Mouse (Mus musculus) neural tube, embryonic 13.5 days (tissue): ENCODE measurements around the gene Acad10. TPM values are rescaled to one million over a fixed set of nuclear protein-coding genes. Genes with fewer than 3 reads are reported as not detected.
"Not testable (repeated sequence)": the region's sequence is repeated elsewhere in the genome, so short reads cannot be mapped to it uniquely, and the experiment has no call there.

Source experiments
- ATAC-seq: fragments of 200-750 bp; cut with Nextera tagmentation; 2 replicates; pipeline ENCODE4 v1.8.0; 2017; ENCODE audit warnings: low read depth, mild to moderate bottlenecking, moderate TSS enrichment, moderate library complexity
- H3K27ac ChIP-seq: fragments of 300-500 bp; sonication (generic); replicated peaks from 2 replicates; pipeline ENCODE4 v1.5.1; 2015; ENCODE audit warnings: moderate library complexity, mild to moderate bottlenecking, inconsistent platforms
- H3K27me3 ChIP-seq: fragments of 300-500 bp; sonication (generic); 2 replicates; pipeline ENCODE4 v1.6.1; 2015; ENCODE audit warnings: mild to moderate bottlenecking, inconsistent platforms
- H3K36me3 ChIP-seq: fragments of 300-500 bp; sonication (generic); 2 replicates; pipeline ENCODE4 v1.6.1; 2015; ENCODE audit warnings: mild to moderate bottlenecking, inconsistent platforms
- H3K4me1 ChIP-seq: fragments of 300-500 bp; sonication (generic); replicated peaks from 2 replicates; pipeline ENCODE4 v1.6.1; 2015; ENCODE audit warnings: inconsistent platforms
- H3K4me2 ChIP-seq: fragments of 300-500 bp; sonication (generic); 2 replicates; pipeline ENCODE4 v1.6.1; 2015; ENCODE audit warnings: inconsistent platforms, mild to moderate bottlenecking, moderate library complexity
- H3K4me3 ChIP-seq: fragments of 300-500 bp; sonication (generic); 2 replicates; pipeline ENCODE4 v1.5.1; 2015; ENCODE audit warnings: mild to moderate bottlenecking, inconsistent platforms
- H3K9ac ChIP-seq: fragments of 300-500 bp; sonication (generic); 2 replicates; pipeline ENCODE4 v1.6.1; 2015; ENCODE audit warnings: moderate library complexity, mild to moderate bottlenecking, inconsistent platforms
- H3K9me3 ChIP-seq: fragments of 300-500 bp; sonication (generic); 2 replicates; pipeline ENCODE4 v1.6.1; 2016; ENCODE audit warnings: inconsistent platforms
- WGBS: fragments of 180-500 bp; shearing (Covaris S2); methylation state at CpG from one replicate; pipeline ENCODE4 v1.1.7; 2015; 5-methylcytosine and 5-hydroxymethylcytosine counted together
- polyA plus RNA-seq: library from polyadenylated mRNA; unstranded; fragments of >200 nt; fragmentation: Nextera tagmentation; extraction: Ambion mirVana; gene quantifications from 2 replicates; pipeline ENCODE4 v1.2.1, GENCODE M21; 2015

Acad10 gene
- polyA plus RNA-seq, 1 experiment from 2014 or later: 1.3 TPM

GRCm38 (mm10) chr5:121685495-121685894 is 25.2 kb upstream of the Acad10 start:
- ATAC-seq: no peak
- no peak overlapping the region for H3K27ac ChIP-seq
- H3K9ac ChIP-seq: no peak overlapping the region
- H3K4me1 ChIP-seq: no peaks in the 10 kb centered on the region
- no peak overlapping the region for H3K4me3 ChIP-seq
- 91% methylated on average over 6 of the region's 6 CpGs for WGBS
- no peaks in the 10 kb centered on the region for H3K9me3 ChIP-seq
- H3K36me3 ChIP-seq: peaks cover 77% of the 10 kb centered on the region
- no peaks in the 10 kb centered on the region for H3K27me3 ChIP-seq
- H3K4me2 ChIP-seq: no peak overlapping the region

- H3K27ac ChIP-seq: no peak overlapping the region
- 91% methylated on average over 2 of the region's 2 CpGs for WGBS
- H3K4me1 ChIP-seq: no peaks in the 10 kb centered on the region
- H3K36me3 ChIP-seq: peaks cover 97% of the 10 kb centered on the region
- H3K4me3 ChIP-seq: no peak overlapping the region
- no peak for ATAC-seq
- no peak overlapping the region for H3K9ac ChIP-seq
- H3K9me3 ChIP-seq: no peaks in the 10 kb centered on the region
- no peak overlapping the region for H3K4me2 ChIP-seq
- H3K27me3 ChIP-seq: no peaks in the 10 kb centered on the region
Observed at GRCm38 (mm10) chr5:121682250-121682649, 21.9 kb upstream of the Acad10 start.

- 80% methylated on average over 3 of the region's 3 CpGs for WGBS
Observed at GRCm38 (mm10) chr5:121670412-121670811, 10.1 kb upstream of the Acad10 start.

GRCm38 (mm10) chr5:121668411-121668810 is 8.1 kb upstream of the Acad10 start:
- Histone ChIP-seq H3K4me2 (no peak overlapping the region), H3K36me3 (peaks cover 90% of the 10 kb centered on the region), H3K9me3 (no peaks in the 10 kb centered on the region), H3K4me3 (no peak overlapping the region), H3K4me1 (no peaks in the 10 kb centered on the region), H3K27me3 (no peaks in the 10 kb centered on the region), H3K27ac (no peak overlapping the region), H3K9ac (no peak overlapping the region)
- no peak for ATAC-seq
- 85% methylated on average over 6 of the region's 6 CpGs for WGBS

More at GRCm38 (mm10) chr5:121670412-121670811, 10.1 kb upstream of the Acad10 start:
- no peak for ATAC-seq
- no peak overlapping the region for H3K4me2 ChIP-seq
- H3K27me3 ChIP-seq: no peaks in the 10 kb centered on the region
- H3K9me3 ChIP-seq: no peaks in the 10 kb centered on the region
- no peak overlapping the region for H3K4me3 ChIP-seq
- no peak overlapping the region for H3K9ac ChIP-seq
- no peaks in the 10 kb centered on the region for H3K4me1 ChIP-seq
- peaks cover 90% of the 10 kb centered on the region for H3K36me3 ChIP-seq
- H3K27ac ChIP-seq: no peak overlapping the region

- no peak for ATAC-seq
- Histone ChIP-seq H3K27ac (no peak overlapping the region), H3K36me3 (peaks cover 87% of the 10 kb centered on the region), H3K4me2 (no peak overlapping the region), H3K9me3 (no peaks in the 10 kb centered on the region), H3K9ac (no peak overlapping the region), H3K4me3 (no peak overlapping the region), H3K27me3 (no peaks in the 10 kb centered on the region), H3K4me1 (peaks cover 6% of the 10 kb centered on the region)
- 95% methylated on average over 4 of the region's 4 CpGs for WGBS
Observed at GRCm38 (mm10) chr5:121667067-121667466, 6.8 kb upstream of the Acad10 start.

GRCm38 (mm10) chr5:121664971-121665370 is 4.7 kb upstream of the Acad10 start:
- no peak for ATAC-seq
- no peak overlapping the region for H3K4me3 ChIP-seq
- no peaks in the 10 kb centered on the region for H3K9me3 ChIP-seq
- WGBS: 94% methylated on average over 9 of the region's 9 CpGs
- H3K4me1 ChIP-seq: peaks cover 18% of the 10 kb centered on the region
- no peak overlapping the region for H3K27ac ChIP-seq
- H3K36me3 ChIP-seq: peaks cover 71% of the 10 kb centered on the region
- no peak overlapping the region for H3K4me2 ChIP-seq
- H3K9ac ChIP-seq: no peak overlapping the region
- H3K27me3 ChIP-seq: no peaks in the 10 kb centered on the region

- H3K36me3 ChIP-seq: peaks cover 64% of the 10 kb centered on the region
- WGBS: 88% methylated on average over 6 of the region's 6 CpGs
- ATAC-seq: no peak
Observed at GRCm38 (mm10) chr5:121664078-121664477, 3.8 kb upstream of the Acad10 start.

GRCm38 (mm10) chr5:121663456-121663855 is 3.1 kb upstream of the Acad10 start:
- WGBS: 93% methylated on average over 8 of the region's 8 CpGs
- Histone ChIP-seq H3K4me1 (peaks cover 24% of the 10 kb centered on the region), H3K9ac (no peak overlapping the region), H3K9me3 (no peaks in the 10 kb centered on the region), H3K27ac (no peak overlapping the region), H3K4me2 (no peak overlapping the region), H3K36me3 (peaks cover 57% of the 10 kb centered on the region), H3K27me3 (no peaks in the 10 kb centered on the region), H3K4me3 (no peak overlapping the region)
- no peak for ATAC-seq

More at GRCm38 (mm10) chr5:121664078-121664477, 3.8 kb upstream of the Acad10 start:
- Histone ChIP-seq H3K9me3 (no peaks in the 10 kb centered on the region), H3K4me2 (no peak overlapping the region), H3K4me1 (peaks cover 24% of the 10 kb centered on the region), H3K27me3 (no peaks in the 10 kb centered on the region), H3K9ac (no peak overlapping the region), H3K4me3 (no peak overlapping the region), H3K27ac (no peak overlapping the region)

- Histone ChIP-seq H3K9me3 (no peaks in the 10 kb centered on the region), H3K4me2 (peak overlapping the region; percentile 88), H3K36me3 (peaks cover 39% of the 10 kb centered on the region), H3K4me3 (peak overlapping the region; percentile 86), H3K27ac (no peak overlapping the region), H3K27me3 (no peaks in the 10 kb centered on the region), H3K4me1 (peaks cover 24% of the 10 kb centered on the region), H3K9ac (peak overlapping the region; percentile 90)
- no peak for ATAC-seq
- WGBS: 85% methylated on average over 5 of the region's 5 CpGs
Observed at GRCm38 (mm10) chr5:121661494-121661893, 1.2 kb upstream of the Acad10 start.

GRCm38 (mm10) chr5:121660897-121661254 is 562 bp upstream of the Acad10 start:
- Histone ChIP-seq H3K9me3 (no peaks in the 10 kb centered on the region), H3K27me3 (no peaks in the 10 kb centered on the region), H3K9ac (peak overlapping the region; percentile 90), H3K4me1 (peaks cover 24% of the 10 kb centered on the region), H3K27ac (peak overlapping the region; percentile 63), H3K36me3 (peaks cover 32% of the 10 kb centered on the region), H3K4me3 (peak overlapping the region; percentile 86), H3K4me2 (peak overlapping the region; percentile 88)
- WGBS: under 1% methylated on average over 26 of the region's 26 CpGs
- 0 out of 2 replicates have a peak, but pooled peaks have one; percentile 25 for ATAC-seq

- not testable (repeated sequence) for H3K9me3 ChIP-seq, H3K4me2 ChIP-seq, H3K9ac ChIP-seq, H3K36me3 ChIP-seq, H3K4me3 ChIP-seq, ATAC-seq, H3K27me3 ChIP-seq, H3K27ac ChIP-seq
- peaks cover 24% of the 10 kb centered on the region for H3K4me1 ChIP-seq
- 92% methylated on average over 6 of the region's 6 CpGs for WGBS
Observed at GRCm38 (mm10) chr5:121657656-121658055, 2.7 kb downstream of the Acad10 start.

- H3K9me3 ChIP-seq, H3K27me3 ChIP-seq, ATAC-seq, H3K9ac ChIP-seq, H3K4me2 ChIP-seq, H3K4me3 ChIP-seq, H3K27ac ChIP-seq, H3K36me3 ChIP-seq: not testable (repeated sequence)
- 85% methylated on average over 6 of the region's 6 CpGs for WGBS
- peaks cover 16% of the 10 kb centered on the region for H3K4me1 ChIP-seq
Observed at GRCm38 (mm10) chr5:121656866-121657265, 3.4 kb downstream of the Acad10 start.

- H3K9me3 ChIP-seq: no peaks in the 10 kb centered on the region
- H3K27ac ChIP-seq: no peak overlapping the region
- no peaks in the 10 kb centered on the region for H3K27me3 ChIP-seq
- no peaks in the 10 kb centered on the region for H3K36me3 ChIP-seq
- no peak for ATAC-seq
- WGBS: 77% methylated on average over 4 of the region's 4 CpGs
- H3K9ac ChIP-seq: no peak overlapping the region
- no peak overlapping the region for H3K4me3 ChIP-seq
- peaks cover 2% of the 10 kb centered on the region for H3K4me1 ChIP-seq
- H3K4me2 ChIP-seq: no peak overlapping the region
Observed at GRCm38 (mm10) chr5:121654526-121654925, 5.8 kb downstream of the Acad10 start.
